Mouse (Mus musculus): ENCODE results near the gene Usf3.

DNA sequence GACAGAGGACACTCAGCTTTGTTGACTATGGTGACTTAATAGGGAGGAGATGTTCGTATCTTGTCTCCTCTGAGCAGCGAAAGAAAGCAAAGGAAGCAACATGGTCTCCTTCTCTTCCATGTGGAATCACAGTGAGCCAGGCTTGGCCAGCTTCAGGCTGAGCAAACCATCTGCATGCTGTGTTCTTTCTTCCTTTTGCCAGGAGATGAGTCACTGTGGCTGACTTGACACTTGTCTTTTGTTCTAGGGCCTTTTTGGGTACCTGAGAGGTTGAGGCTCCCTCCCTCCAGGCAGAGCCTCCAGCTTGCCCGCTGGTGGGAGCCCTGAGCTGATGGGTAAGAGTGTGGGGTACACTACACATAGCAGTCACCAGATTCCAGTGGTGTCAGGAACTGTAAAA lies 64.8 kb downstream of the Usf3 start:
- TF ChIP-seq CTCF (IDR thresholded peaks at IDR 0.05; ENCODE audit: borderline replicate concordance, extremely low read depth, insufficient read depth, insufficient read length) (no peak), POLR2A (IDR thresholded peaks at IDR 0.05; ENCODE audit: borderline replicate concordance, extremely low read depth, insufficient read depth, insufficient read length, poor library complexity, severe bottlenecking) (no peak)
